26 mouse cellular contexts compared by ENCODE assay signal in genomic region chr8:123851590-123851989, GRCm38 (mm10). TPM values are rescaled to one million over a fixed set of nuclear protein-coding genes. Genes with fewer than 3 reads are reported as not detected.
DNase-seq lines count a peak whose midpoint lies in the region; ATAC-seq and TF ChIP-seq lines count a peak whose summit lies in the region.
"Had no signal": no experiment of that assay in that cellular context is flagged by ENCODE, and none has a peak within 500 bp of the region (broad histone marks: within the 10 kb centered on the region; RNA-seq: fewer than 3 reads in every experiment).

No protein-coding gene starts in this region.

- H3K4me2 ChIP-seq in midbrain, postnatal 0 days (ENCODE audit: low read depth, low read length, poor library complexity, severe bottlenecking), result no peak overlapping the region
- H3K4me2 ChIP-seq in midbrain, embryonic 13.5 days (replicated peaks), result no peak overlapping the region
- no peak overlapping the region for H3K4me2 ChIP-seq in forebrain, embryonic 15.5 days (replicated peaks)
- H3K4me2 ChIP-seq: embryonic facial prominence, embryonic 12.5 days; embryonic facial prominence, embryonic 15.5 days; heart, embryonic 13.5 days; hindbrain, embryonic 12.5 days; hindbrain, embryonic 15.5 days; intestine, embryonic 15.5 days had no signal

- no peaks in the 10 kb centered on the region for H3K4me1 ChIP-seq in midbrain, postnatal 0 days (ENCODE audit: insufficient read depth, low read length)
- H3K4me1 ChIP-seq in midbrain, embryonic 13.5 days (replicated peaks), result no peaks in the 10 kb centered on the region
- H3K4me1 ChIP-seq in forebrain, embryonic 15.5 days, result 0 out of 2 replicates have a peak, but pooled peaks cover 4% of the 10 kb centered on the region
- H3K4me1 ChIP-seq: embryonic facial prominence, embryonic 12.5 days; embryonic facial prominence, embryonic 15.5 days; heart, embryonic 13.5 days; hindbrain, embryonic 12.5 days; hindbrain, embryonic 15.5 days; intestine, embryonic 15.5 days had no signal

- no peak overlapping the region for H3K27ac ChIP-seq in midbrain, postnatal 0 days (ENCODE audit: low read depth, low read length)
- no peak overlapping the region for H3K27ac ChIP-seq in midbrain, embryonic 13.5 days
- no peak overlapping the region for H3K27ac ChIP-seq in forebrain, embryonic 15.5 days (replicated peaks)
- H3K27ac ChIP-seq: embryonic facial prominence, embryonic 12.5 days; embryonic facial prominence, embryonic 15.5 days; heart, adult 2 months; heart, embryonic 10.5 days; heart, embryonic 13.5 days; hindbrain, embryonic 12.5 days; hindbrain, embryonic 15.5 days; intestine, embryonic 15.5 days had no signal

- no peak for TF ChIP-seq CTCF in midbrain, postnatal 0 days (IDR thresholded peaks at IDR 0.05)

- no peaks in the 10 kb centered on the region for H3K36me3 ChIP-seq in midbrain, postnatal 0 days (ENCODE audit: insufficient read depth, low read length)
- H3K36me3 ChIP-seq in midbrain, embryonic 13.5 days, result no peaks in the 10 kb centered on the region
- no peaks in the 10 kb centered on the region for H3K36me3 ChIP-seq in forebrain, embryonic 15.5 days
- H3K36me3 ChIP-seq: embryonic facial prominence, embryonic 12.5 days; embryonic facial prominence, embryonic 15.5 days; heart, embryonic 10.5 days; hindbrain, embryonic 12.5 days; hindbrain, embryonic 15.5 days; intestine, embryonic 15.5 days had no signal

- no peak for ATAC-seq in midbrain, postnatal 0 days (ENCODE audit: low FRiP score)
- no peak for ATAC-seq in midbrain, embryonic 13.5 days
- ATAC-seq in forebrain, embryonic 15.5 days (replicated peaks), result no peak
- ATAC-seq: CD4-positive, CD25-positive, alpha-beta regulatory T cell, adult 4 months; forebrain, embryonic 14.5 days; intestine, embryonic 15.5 days had no signal

- WGBS in midbrain, postnatal 0 days, result 70% methylated on average over 5 of the region's 5 CpGs
- 71% methylated on average over 5 of the region's 5 CpGs for WGBS in midbrain, embryonic 13.5 days
- WGBS in forebrain, embryonic 15.5 days, result 71% methylated on average over 5 of the region's 5 CpGs

- no peak overlapping the region for H3K9ac ChIP-seq in midbrain, postnatal 0 days (replicated peaks; ENCODE audit: low read length, poor library complexity, severe bottlenecking)
- H3K9ac ChIP-seq in midbrain, embryonic 13.5 days (replicated peaks), result no peak overlapping the region
- H3K9ac ChIP-seq in forebrain, embryonic 15.5 days (replicated peaks), result no peak overlapping the region
- H3K9ac ChIP-seq: embryonic facial prominence, embryonic 12.5 days; embryonic facial prominence, embryonic 15.5 days; heart, embryonic 13.5 days; hindbrain, embryonic 12.5 days; hindbrain, embryonic 15.5 days; intestine, embryonic 15.5 days had no signal

- no peaks in the 10 kb centered on the region for H3K27me3 ChIP-seq in midbrain, postnatal 0 days (ENCODE audit: insufficient read depth, low read length)
- no peaks in the 10 kb centered on the region for H3K27me3 ChIP-seq in midbrain, embryonic 13.5 days
- no peaks in the 10 kb centered on the region for H3K27me3 ChIP-seq in forebrain, embryonic 15.5 days
- H3K27me3 ChIP-seq: embryonic facial prominence, embryonic 12.5 days; embryonic facial prominence, embryonic 15.5 days; heart, embryonic 13.5 days; hindbrain, embryonic 12.5 days; hindbrain, embryonic 15.5 days; intestine, embryonic 15.5 days had no signal

- no peaks in the 10 kb centered on the region for H3K9me3 ChIP-seq in midbrain, postnatal 0 days (ENCODE audit: low read length)
- H3K9me3 ChIP-seq in midbrain, embryonic 13.5 days, result no peaks in the 10 kb centered on the region
- no peaks in the 10 kb centered on the region for H3K9me3 ChIP-seq in forebrain, embryonic 15.5 days
- H3K9me3 ChIP-seq: embryonic facial prominence, embryonic 12.5 days; embryonic facial prominence, embryonic 15.5 days; heart, embryonic 10.5 days; hindbrain, embryonic 12.5 days; hindbrain, embryonic 15.5 days; intestine, embryonic 15.5 days had no signal

- peak; percentile 64 for DNase-seq in cerebellum, adult 9-10 months
- no peak for DNase-seq in cerebellum, adult 8-10 months
- DNase-seq in midbrain, postnatal 0 days (ENCODE audit: low spot score), result peak; percentile 22
- DNase-seq in cerebellum, postnatal 14 days, result peak; percentile 58 to 62
- DNase-seq: adrenal gland, adult 2 months; adrenal gland, postnatal 14 days; gastrocnemius, postnatal 10 days; gastrocnemius, postnatal 36 days; heart, adult 2 months; heart, postnatal 14 days; heart, postnatal 4 days; kidney, adult 11 months; kidney, adult 8-10 months had no signal

- no peak overlapping the region for H3K4me3 ChIP-seq in midbrain, postnatal 0 days (ENCODE audit: low read depth, low read length)
- H3K4me3 ChIP-seq in midbrain, embryonic 13.5 days (replicated peaks), result no peak overlapping the region
- no peak overlapping the region for H3K4me3 ChIP-seq in forebrain, embryonic 15.5 days
- H3K4me3 ChIP-seq: embryonic facial prominence, embryonic 12.5 days; embryonic facial prominence, embryonic 15.5 days; heart, adult 2 months; heart, embryonic 10.5 days; heart, embryonic 13.5 days; hindbrain, embryonic 12.5 days; hindbrain, embryonic 15.5 days; intestine, embryonic 15.5 days had no signal

RNA-seq across cellular contexts. Expression of gene Ccsap, which starts 8.4 kb away (rescaled TPM):
- 9.9 and 16.3 TPM in 2 replicates for total RNA-seq in midbrain, postnatal 0 days (2014; rRNA removed)
- polyA plus RNA-seq in midbrain, postnatal 0 days (2015; fragmentation: Nextera tagmentation; extraction: Ambion mirVana), result 5.2 and 5.5 TPM in 2 replicates
- polyA plus RNA-seq in midbrain, embryonic 13.5 days (2015; fragmentation: Nextera tagmentation; extraction: Ambion mirVana), result 4.0 and 5.1 TPM in 2 replicates
- 8.2 and 8.3 TPM in 2 replicates for polyA plus RNA-seq in forebrain, embryonic 15.5 days (2015; fragmentation: Nextera tagmentation; extraction: Ambion mirVana)

RNA-seq across cellular contexts. Expression of gene Acta1, which starts 43.0 kb away (rescaled TPM):
- 12.3 and 22.7 TPM in 2 replicates for total RNA-seq in midbrain, postnatal 0 days (2014; rRNA removed)
- 18.9 and 19.5 TPM in 2 replicates for polyA plus RNA-seq in midbrain, postnatal 0 days (2015; fragmentation: Nextera tagmentation; extraction: Ambion mirVana)
- 2.3 and 3.1 TPM in 2 replicates for polyA plus RNA-seq in midbrain, embryonic 13.5 days (2015; fragmentation: Nextera tagmentation; extraction: Ambion mirVana)
- polyA plus RNA-seq in forebrain, embryonic 15.5 days (2015; fragmentation: Nextera tagmentation; extraction: Ambion mirVana), result 3.8 and 7.0 TPM in 2 replicates
- total RNA-seq: common myeloid progenitor, adult 5-6 weeks; granulocyte monocyte progenitor cell, adult 5-6 weeks had no signal

RNA-seq across cellular contexts. Expression of gene Rab4a, which starts 45.8 kb away (rescaled TPM):
- 54.2 and 59.8 TPM in 2 replicates for total RNA-seq in midbrain, postnatal 0 days (2014; rRNA removed)
- 97.7 and 101 TPM in 2 replicates for polyA plus RNA-seq in midbrain, postnatal 0 days (2015; fragmentation: Nextera tagmentation; extraction: Ambion mirVana)
- 64.0 and 65.7 TPM in 2 replicates for polyA plus RNA-seq in midbrain, embryonic 13.5 days (2015; fragmentation: Nextera tagmentation; extraction: Ambion mirVana)
- 78.2 and 78.5 TPM in 2 replicates for polyA plus RNA-seq in forebrain, embryonic 15.5 days (2015; fragmentation: Nextera tagmentation; extraction: Ambion mirVana)
